Mouse (Mus musculus): ENCODE results near the gene Trh. TPM values are rescaled to one million over a fixed set of nuclear protein-coding genes. Genes with fewer than 3 reads are reported as not detected.
A peak's percentile ranks its signal among the peaks of the same experiment; 100 is the strongest.

Gene Trh
- total RNA-seq, 2 experiments from 2014 or later, result 1.0 to 1.7 TPM

DNA sequence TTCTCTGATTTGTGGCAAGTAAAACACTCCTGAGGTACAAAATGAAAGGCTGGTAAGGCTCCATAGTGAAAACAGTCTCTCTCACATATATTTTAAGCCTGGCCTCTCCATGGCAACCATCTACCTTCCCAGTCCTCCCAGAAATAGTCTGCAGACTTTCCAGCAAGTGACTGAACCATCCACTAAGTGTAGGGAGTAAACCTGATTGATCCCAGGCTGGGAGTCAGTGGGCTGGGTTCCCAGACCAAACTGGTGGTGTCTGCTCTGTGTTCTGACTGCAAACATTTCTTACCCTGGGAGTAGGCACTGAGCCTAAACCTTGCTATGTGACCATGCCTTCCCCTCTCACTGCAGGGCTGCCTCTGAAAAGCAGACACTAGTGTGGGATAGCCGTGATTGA is 19.5 kb downstream of the Trh start:
- DNase-seq (ENCODE audit: low spot score in 2 of 2), result no peak

GRCm38 (mm10) chr6:92222021-92222420 is 22.4 kb downstream of the Trh start:
- DNase-seq (ENCODE audit: low spot score in 2 of 2), result no peak

GRCm38 (mm10) chr6:92221604-92222003 is 22.8 kb downstream of the Trh start:
- DNase-seq (ENCODE audit: low spot score in 2 of 2), result no peak

DNA sequence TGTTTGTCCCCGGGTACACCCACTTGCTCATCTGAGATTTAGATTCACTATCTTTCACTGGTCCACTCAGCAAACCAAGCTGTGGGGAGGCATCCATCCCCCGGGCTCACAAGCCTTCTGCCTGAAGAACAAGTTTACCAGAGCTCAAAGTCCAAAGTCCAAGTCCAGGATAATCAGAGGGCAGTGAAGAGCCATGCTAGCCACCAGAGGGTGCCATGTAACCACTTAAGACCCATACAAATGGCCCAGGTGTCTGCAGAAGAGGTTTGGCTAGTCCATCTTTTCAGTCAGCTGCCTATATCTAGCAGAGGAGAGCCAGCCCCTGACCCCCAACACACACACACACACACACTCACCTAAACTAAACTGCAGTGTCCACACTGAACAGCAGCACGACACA is 25.0 kb downstream of the Trh start:
- peak in 1 of 2 experiments; percentile 63 for DNase-seq (ENCODE audit: low spot score in 2 of 2)

GRCm38 (mm10) chr6:92214773-92215449 is 29.5 kb downstream of the Trh start, which contains the start of gene Rbsn:
Gene Rbsn, minus strand, starts transcription at chr6:92214925.
- peak; percentile 89 to 95 for DNase-seq (ENCODE audit: low spot score in 2 of 2)

- DNase-seq (ENCODE audit: low spot score in 2 of 2), result no peak
Measured at GRCm38 (mm10) chr6:92214055-92214772, 30.2 kb downstream of the Trh start.

DNA sequence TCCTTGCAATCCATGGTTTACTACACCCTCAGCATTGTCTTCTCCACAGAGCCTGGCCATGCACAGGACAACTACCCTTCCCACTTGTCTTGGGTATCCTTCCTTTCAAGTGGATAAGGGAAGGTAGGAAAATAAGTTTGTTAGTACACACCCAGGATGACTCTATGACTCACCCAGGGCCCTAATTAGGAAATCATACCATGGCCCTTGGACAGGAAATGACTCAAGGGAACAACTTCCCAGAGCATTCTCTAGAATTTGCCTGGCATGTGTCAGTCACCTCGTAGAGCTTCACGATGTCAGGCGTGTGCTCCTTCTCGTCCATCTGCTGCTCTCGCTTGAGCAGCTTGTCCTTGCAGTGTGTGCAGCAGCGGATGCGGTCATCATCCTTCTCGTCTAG is 45.0 kb downstream of the Trh start:
- DNase-seq (ENCODE audit: low spot score in 2 of 2), result no peak

Other genes with a start within 250 kb of the Trh start
- 10 to 100 TPM; 82.1 to 88.0 TPM for gene Nr2c2, start 153.3 kb downstream of the Trh start, total RNA-seq (2021)
- 10 to 100 TPM; 48.5 to 54.5 TPM for gene Mrps25, start 60.6 kb downstream of the Trh start, total RNA-seq (2021)
- 10 to 100 TPM; 36.0 to 42.1 TPM for gene Rbsn, start 29.7 kb downstream of the Trh start, total RNA-seq (2021)

Data from layer of hippocampus, adult 18-20 months (tissue).